Mouse (Mus musculus) embryo, embryonic 10 days (tissue): ENCODE data around the gene Dnah2.

Source experiments
- DNase-seq: peaks from one replicate; pipeline ENCODE4 v3.0.0-alpha.2; 2015; ENCODE audit warnings: low spot score

The Dnah2 gene

GRCm38 (mm10) chr11:69418481-69419442 is 130.1 kb downstream of the Dnah2 start:
- DNase-seq, result peak; percentile 98

GRCm38 (mm10) chr11:69417449-69418384 is 131.2 kb downstream of the Dnah2 start:
- DNase-seq, result peak; percentile 98

DNA sequence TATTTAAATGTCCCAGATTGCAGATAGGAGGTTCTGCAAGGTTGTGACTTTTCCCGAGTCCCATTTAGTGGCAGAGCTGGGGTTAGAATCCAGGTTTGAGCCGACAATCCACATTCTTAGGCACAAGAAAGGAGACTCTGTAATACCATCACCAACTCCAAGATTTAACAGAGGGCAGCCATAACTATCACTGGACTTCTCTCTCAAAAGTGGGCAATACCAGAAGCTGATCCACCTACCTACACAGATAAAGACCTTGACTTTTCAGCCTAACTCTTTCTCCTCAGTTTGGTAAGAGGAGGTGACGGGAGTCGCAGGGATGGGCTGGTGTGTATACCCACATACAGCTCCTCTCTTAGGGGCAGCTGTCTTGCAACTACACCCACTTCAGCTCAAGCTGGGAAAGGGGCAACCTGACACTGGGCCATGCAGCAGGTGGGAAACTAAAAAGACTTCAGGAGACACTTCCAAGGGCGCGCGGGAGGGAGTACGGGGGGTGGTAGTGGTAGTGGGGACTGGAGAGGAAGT is 131.9 kb downstream of the Dnah2 start:
- DNase-seq, result peak; percentile 36

GRCm38 (mm10) chr11:69416509-69416908 is 132.4 kb downstream of the Dnah2 start:
- no peak for DNase-seq

- peak; percentile 75 for DNase-seq
Measured at GRCm38 (mm10) chr11:69415668-69416451, 133.1 kb downstream of the Dnah2 start.

- DNase-seq, result peak; percentile 69
Measured at GRCm38 (mm10) chr11:69415327-69415667, 133.6 kb downstream of the Dnah2 start.

DNA sequence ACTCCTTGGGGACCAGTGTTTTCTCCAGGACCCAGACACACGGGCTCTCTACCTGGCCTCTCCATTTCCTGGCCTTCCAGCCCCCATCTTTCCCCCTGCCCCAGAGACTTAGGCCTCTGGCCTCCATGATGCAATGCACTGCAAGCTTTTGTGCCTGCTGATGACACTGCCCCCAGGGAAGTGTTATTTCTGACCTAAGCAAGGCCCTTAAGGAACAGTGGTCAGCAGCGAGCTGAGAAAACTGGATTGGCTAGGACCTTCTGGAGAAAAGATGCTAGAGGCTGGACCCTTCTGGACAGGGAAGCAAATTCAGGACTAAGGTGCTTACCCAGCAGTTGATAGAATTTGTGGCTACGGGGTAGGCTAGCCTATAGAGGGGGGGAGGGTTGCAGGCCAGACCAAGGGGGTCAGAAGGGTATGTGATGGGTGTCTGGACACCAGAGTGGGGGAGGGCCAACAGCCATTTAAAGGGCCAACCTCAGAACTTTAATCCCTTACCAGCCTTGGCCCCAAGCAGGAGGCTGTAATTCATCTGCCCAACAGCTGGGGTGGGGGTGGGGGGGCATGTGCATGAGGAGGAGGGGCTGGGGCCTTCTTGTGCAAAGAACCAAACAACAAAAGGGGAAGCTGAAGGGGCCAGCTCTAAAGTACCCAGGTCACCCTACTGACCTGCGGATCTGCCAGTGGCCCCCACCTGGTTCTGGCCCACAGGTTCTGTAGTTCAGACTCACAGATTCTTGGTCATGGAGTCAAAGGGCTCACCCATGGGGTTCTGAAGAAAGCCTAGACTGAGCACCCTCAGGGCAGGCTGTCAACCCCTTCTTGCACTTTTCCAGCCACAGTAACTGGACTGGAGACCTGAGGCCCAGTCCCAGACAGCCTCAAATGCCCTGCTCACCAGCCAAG is 134.2 kb downstream of the Dnah2 start:
- peak; percentile 53 for DNase-seq

DNA sequence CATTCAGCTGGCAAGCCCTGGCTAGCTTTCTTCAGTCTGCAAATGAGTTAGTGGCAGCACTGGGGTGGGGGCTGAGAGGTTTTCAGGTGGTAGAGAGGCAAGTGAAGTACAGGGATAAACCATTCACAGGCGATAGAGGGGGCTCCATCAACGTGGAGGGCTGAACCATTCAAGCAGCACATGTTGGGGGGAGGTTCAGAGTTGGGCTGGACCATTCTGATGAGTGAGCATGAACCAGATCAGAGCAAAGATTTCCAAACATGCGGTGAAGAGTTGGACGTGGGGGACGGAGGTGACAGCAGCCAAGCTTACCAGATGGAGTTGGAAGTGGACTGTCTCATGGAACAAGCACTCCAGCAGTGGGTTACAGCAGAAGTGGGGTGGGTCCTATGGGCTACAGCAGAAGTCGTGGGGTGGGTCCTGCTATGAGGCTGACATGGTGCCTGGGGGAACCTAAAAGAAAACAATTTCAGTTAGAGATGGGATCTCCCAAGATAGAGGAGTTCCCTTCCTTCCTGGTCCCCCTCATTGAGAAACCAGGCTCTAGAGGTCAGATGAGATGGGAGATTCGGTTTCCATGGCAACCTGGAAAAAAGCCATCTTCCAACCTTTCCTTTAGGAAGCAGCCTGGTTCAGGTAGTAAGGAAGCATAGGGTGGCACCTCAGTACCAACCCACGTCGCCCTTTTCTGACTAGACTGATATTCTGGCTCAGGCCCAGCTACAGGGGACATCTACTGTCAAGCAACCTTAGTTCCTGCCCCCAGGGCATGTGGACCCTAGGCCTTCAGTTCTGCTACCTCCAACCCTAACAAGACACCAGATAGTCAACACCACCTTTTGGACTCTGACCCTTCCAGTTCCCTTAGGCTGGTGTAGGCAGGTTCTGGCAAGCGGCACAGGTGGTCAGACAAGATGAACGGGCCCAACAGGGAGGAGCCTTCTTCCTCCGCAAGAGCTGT is 135.4 kb downstream of the Dnah2 start, which contains the start of gene Kdm6b:
Gene Kdm6b, minus strand, starts transcription at position 455 of the 961 bp plus-strand sequence.
- DNase-seq, result peak; percentile 76

- no peak for DNase-seq
Measured at GRCm38 (mm10) chr11:69412548-69412947, 136.4 kb downstream of the Dnah2 start.

- peak; percentile 63 for DNase-seq
Measured at GRCm38 (mm10) chr11:69411538-69412203, 137.2 kb downstream of the Dnah2 start.

DNA sequence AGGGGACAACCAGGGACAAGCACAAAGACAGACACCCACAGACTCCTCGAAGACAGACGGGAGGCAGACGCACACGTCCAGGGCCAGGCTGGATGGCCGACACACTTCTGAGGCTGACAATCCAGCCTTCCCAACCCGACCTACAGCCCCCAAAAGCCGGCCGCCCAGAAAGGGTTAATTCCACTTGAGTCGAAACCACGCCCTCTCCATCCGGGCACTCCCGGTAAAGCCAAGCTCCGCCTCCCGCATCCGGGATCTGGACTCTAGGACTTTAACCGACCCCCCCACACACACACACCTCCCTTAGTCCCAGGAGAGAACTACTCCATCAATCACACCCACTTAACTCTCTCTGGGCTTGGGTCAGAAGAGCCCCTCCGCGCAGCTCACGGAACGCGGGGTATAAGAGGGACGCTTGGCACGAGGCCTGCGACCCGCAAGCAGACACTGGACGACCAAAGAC is 137.8 kb downstream of the Dnah2 start:
- peak; percentile 98 for DNase-seq

GRCm38 (mm10) chr11:69410310-69411072 is 138.4 kb downstream of the Dnah2 start:
- peak; percentile 36 for DNase-seq

DNA sequence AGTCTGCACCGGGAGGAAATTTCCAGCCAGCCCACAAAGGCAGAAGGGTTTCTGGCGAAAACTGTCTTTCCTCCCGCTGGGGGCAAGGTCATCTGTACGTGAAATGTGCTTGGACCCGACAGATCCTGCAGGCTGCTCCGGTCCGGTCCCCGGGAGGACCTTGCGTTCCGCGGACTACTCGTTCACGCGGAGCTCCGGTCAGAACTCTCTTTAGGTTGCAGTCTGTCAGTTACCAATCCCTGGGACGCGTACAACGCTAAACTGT is 138.9 kb downstream of the Dnah2 start:
- no peak for DNase-seq

- peak; percentile 85 for DNase-seq
Measured at GRCm38 (mm10) chr11:69409378-69410044, 139.4 kb downstream of the Dnah2 start.

GRCm38 (mm10) chr11:69408541-69409377 is 140.2 kb downstream of the Dnah2 start:
- peak; percentile 95 for DNase-seq

DNA sequence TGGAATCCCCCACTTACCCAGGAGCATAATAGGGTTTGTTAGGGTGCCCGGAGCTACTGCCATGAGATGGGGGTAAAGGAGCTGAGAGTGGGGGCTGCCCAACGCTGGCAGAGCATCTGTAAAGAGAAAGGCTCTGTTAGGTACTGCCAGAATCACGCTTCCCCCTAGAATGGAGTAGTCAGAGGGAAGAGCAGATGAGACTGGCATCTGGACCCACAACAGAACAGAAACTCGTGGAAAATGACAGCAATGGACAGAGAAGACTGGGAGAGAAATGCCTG is 141.2 kb downstream of the Dnah2 start:
- no peak for DNase-seq
